Mouse (Mus musculus) adipocyte (in vitro differentiated cells): ENCODE results near the gene Slc29a2.

Source experiments
- DNase-seq: peaks from one replicate; pipeline ENCODE4 v3.0.0-alpha.2; 2016; ENCODE audit warnings: low spot score

Gene Slc29a2

GRCm38 (mm10) chr19:5058801-5059771, 35.4 kb downstream of the Slc29a2 start:
- DNase-seq: no peak

GRCm38 (mm10) chr19:5060365-5061330, 37.0 kb downstream of the Slc29a2 start:
- DNase-seq: no peak

- no peak for DNase-seq
Measured at GRCm38 (mm10) chr19:5062041-5062440, 38.4 kb downstream of the Slc29a2 start.

- DNase-seq: no peak
Measured at GRCm38 (mm10) chr19:5062446-5062845, 38.8 kb downstream of the Slc29a2 start.

GRCm38 (mm10) chr19:5065104-5065503, 41.4 kb downstream of the Slc29a2 start:
- DNase-seq: peak; percentile 52

- no peak for DNase-seq
Measured at GRCm38 (mm10) chr19:5067040-5067799, 43.6 kb downstream of the Slc29a2 start.

GRCm38 (mm10) chr19:5067867-5068569, 44.4 kb downstream of the Slc29a2 start, which contains the start of gene Cd248:
Cd248 (plus strand) TSS chr19:5068078.
- DNase-seq: peak; percentile 56

- peak; percentile 67 for DNase-seq
Measured at GRCm38 (mm10) chr19:5068570-5069234, 45.0 kb downstream of the Slc29a2 start.

GRCm38 (mm10) chr19:5069486-5069885, 45.8 kb downstream of the Slc29a2 start:
- DNase-seq: no peak

- no peak for DNase-seq
Measured at GRCm38 (mm10) chr19:5069978-5070377, 46.3 kb downstream of the Slc29a2 start.

- no peak for DNase-seq
Measured at GRCm38 (mm10) chr19:5071077-5071476, 47.4 kb downstream of the Slc29a2 start.

GRCm38 (mm10) chr19:5071545-5072369, 48.1 kb downstream of the Slc29a2 start:
- DNase-seq: peak; percentile 89

- DNase-seq: peak; percentile 75
Measured at GRCm38 (mm10) chr19:5072389-5073019, 48.8 kb downstream of the Slc29a2 start.

- DNase-seq: peak; percentile 76
Measured at GRCm38 (mm10) chr19:5073028-5073427, 49.4 kb downstream of the Slc29a2 start.

- no peak for DNase-seq
Measured at GRCm38 (mm10) chr19:5073518-5073917, 49.9 kb downstream of the Slc29a2 start.

- no peak for DNase-seq
Measured at GRCm38 (mm10) chr19:5079279-5079678, 55.6 kb downstream of the Slc29a2 start.
